Mouse (Mus musculus) myocyte (in vitro differentiated cells): Measurements from ENCODE around the gene St8sia4. TPM values are rescaled to one million over a fixed set of nuclear protein-coding genes. Genes with fewer than 3 reads are reported as not detected.

ENCODE experiments used
- H3K27me3 ChIP-seq: one replicate; pipeline ENCODE4 v1.6.1; 2011; ENCODE audit not compliant: control insufficient read depth, insufficient read depth, insufficient read length
- H3K36me3 ChIP-seq: one replicate; pipeline ENCODE4 v1.6.1; 2011; ENCODE audit not compliant: control insufficient read depth, insufficient read depth
- H3K4me2 ChIP-seq: one replicate; pipeline ENCODE4 v1.6.1; 2011; ENCODE audit warnings: low read depth, control low read depth
- H3K4me3 ChIP-seq: one replicate; pipeline ENCODE4 v1.5.1; 2011; ENCODE audit warnings: mild to moderate bottlenecking, control low read depth, moderate library complexity
- H3K79me2 ChIP-seq: one replicate; pipeline ENCODE4 v1.6.1; 2011; ENCODE audit not compliant: control insufficient read depth, insufficient read depth
- H3ac ChIP-seq: one replicate; pipeline ENCODE4 v1.6.1; 2011; ENCODE audit not compliant: control insufficient read depth, insufficient read length
- CEBPB ChIP-seq: IDR thresholded peaks from 2 replicates; pipeline ENCODE4 v1.6.1; 2011; ENCODE audit warnings: mild to moderate bottlenecking, moderate library complexity; ENCODE audit not compliant: poor library complexity, insufficient read depth, severe bottlenecking
- E2F4 ChIP-seq: IDR thresholded peaks from one replicate; pipeline ENCODE4 v1.6.1; 2011; ENCODE audit warnings: mild to moderate bottlenecking, control low read depth, moderate library complexity; ENCODE audit not compliant: insufficient read depth
- MAX ChIP-seq: IDR thresholded peaks from one replicate; pipeline ENCODE4 v1.6.1; 2011; ENCODE audit warnings: low read depth, mild to moderate bottlenecking, control low read depth
- MYOD1 ChIP-seq, 3 experiments: IDR thresholded peaks; one replicate each; pipeline ENCODE4 v1.6.1; 2011; ENCODE audit warnings: control low read depth in 2 of 3, low read depth in 2 of 3, mild to moderate bottlenecking in 2 of 3, moderate library complexity in 1 of 3; ENCODE audit not compliant: insufficient read length in 2 of 3, control insufficient read depth in 1 of 3
- MYOG ChIP-seq, 3 experiments: IDR thresholded peaks; one replicate each; pipeline ENCODE4 v1.6.1; 2011; ENCODE audit warnings: control low read depth in 2 of 3, low read depth in 2 of 3, mild to moderate bottlenecking in 2 of 3; ENCODE audit not compliant: insufficient read length in 2 of 3, control insufficient read depth in 1 of 3, insufficient read depth in 1 of 3
- POLR2A ChIP-seq: IDR thresholded peaks from one replicate; pipeline ENCODE4 v1.6.1; 2011; ENCODE audit warnings: low read depth, mild to moderate bottlenecking, control low read depth, moderate library complexity; ENCODE audit not compliant: insufficient read length
- POLR2AphosphoS2 ChIP-seq: IDR thresholded peaks from one replicate; pipeline ENCODE4 v1.6.1; 2011; ENCODE audit warnings: low read depth, control low read depth; ENCODE audit not compliant: insufficient read length
- REST ChIP-seq: IDR thresholded peaks from one replicate; pipeline ENCODE4 v1.6.1; 2011; ENCODE audit warnings: mild to moderate bottlenecking, control low read depth, moderate library complexity; ENCODE audit not compliant: insufficient read depth, insufficient read length
- SRF ChIP-seq: IDR thresholded peaks from one replicate; pipeline ENCODE4 v1.6.1; 2011; ENCODE audit warnings: low read depth; ENCODE audit not compliant: control insufficient read depth, insufficient read length
- TCF12 ChIP-seq: IDR thresholded peaks from one replicate; pipeline ENCODE4 v1.6.1; 2011; ENCODE audit warnings: mild to moderate bottlenecking, control low read depth; ENCODE audit not compliant: poor library complexity, insufficient read depth, severe bottlenecking
- TCF3 ChIP-seq: IDR thresholded peaks from one replicate; pipeline ENCODE4 v1.6.1; 2011; ENCODE audit warnings: low read depth, control low read depth; ENCODE audit not compliant: insufficient read length
- USF1 ChIP-seq: IDR thresholded peaks from one replicate; pipeline ENCODE4 v1.6.1; 2011; ENCODE audit warnings: low read depth, mild to moderate bottlenecking, control low read depth, moderate library complexity
- polyA plus RNA-seq: library from polyadenylated mRNA; unstranded; fragments of >200 nt; fragmentation: generic; extraction: Trizol; gene quantifications from one replicate; pipeline ENCODE4 v1.2.1, GENCODE M21; 2012; ENCODE audit warnings: missing spikeins

St8sia4 gene
- polyA plus RNA-seq, 1 experiment = 0.20 TPM

- no peak overlapping the region for H3K4me3 ChIP-seq
- TF ChIP-seq MYOD1 (IDR thresholded peaks at IDR 0.05; ENCODE audit: control insufficient read depth in 1 of 3, insufficient read length in 2 of 3, low read depth in 2 of 3) = peak in 2 of 3 experiments; percentile 58 to 59
- TF ChIP-seq CEBPB = no peak
- no peak for TF ChIP-seq MYOG (IDR thresholded peaks at IDR 0.05; ENCODE audit: control insufficient read depth in 1 of 3, insufficient read depth in 1 of 3, insufficient read length in 2 of 3, low read depth in 2 of 3)
- TF ChIP-seq REST = no peak
- no peak for TF ChIP-seq MAX
- H3K4me2 ChIP-seq = no peak overlapping the region
- H3K79me2 ChIP-seq = no peaks in the 10 kb centered on the region
- no peak overlapping the region for H3ac ChIP-seq
- no peaks in the 10 kb centered on the region for H3K27me3 ChIP-seq
- no peaks in the 10 kb centered on the region for H3K36me3 ChIP-seq
Observed at GRCm38 (mm10) chr1:95618647-95619046, 48.7 kb downstream of the St8sia4 start.

- H3ac ChIP-seq = no peak overlapping the region
- no peaks in the 10 kb centered on the region for H3K79me2 ChIP-seq
- TF ChIP-seq REST (no peak), MAX (no peak), E2F4 (no peak), MYOD1 (IDR thresholded peaks at IDR 0.05; ENCODE audit: control insufficient read depth in 1 of 3, insufficient read length in 2 of 3, low read depth in 2 of 3) (no peak), TCF12 (no peak), SRF (no peak), TCF3 (no peak), POLR2AphosphoS2 (no peak)
- no peak overlapping the region for H3K4me3 ChIP-seq
- no peaks in the 10 kb centered on the region for H3K27me3 ChIP-seq
- no peaks in the 10 kb centered on the region for H3K36me3 ChIP-seq
- no peak overlapping the region for H3K4me2 ChIP-seq
Observed at GRCm38 (mm10) chr1:95618125-95618524, 49.2 kb downstream of the St8sia4 start.

- H3K4me3 ChIP-seq = no peak overlapping the region
- TF ChIP-seq MYOD1 (IDR thresholded peaks at IDR 0.05; ENCODE audit: control insufficient read depth in 1 of 3, insufficient read length in 2 of 3, low read depth in 2 of 3) (no peak), POLR2A (no peak), TCF3 (no peak), POLR2AphosphoS2 (no peak), E2F4 (no peak), MAX (no peak), REST (no peak), USF1 (no peak), MYOG (IDR thresholded peaks at IDR 0.05; ENCODE audit: control insufficient read depth in 1 of 3, insufficient read depth in 1 of 3, insufficient read length in 2 of 3, low read depth in 2 of 3) (no peak), TCF12 (no peak), CEBPB (no peak), SRF (no peak)
Observed at GRCm38 (mm10) chr1:95610017-95610416, 57.4 kb downstream of the St8sia4 start.

GRCm38 (mm10) chr1:95609045-95609444 lies 58.3 kb downstream of the St8sia4 start:
- Histone ChIP-seq H3K4me2 (no peak overlapping the region), H3K79me2 (no peaks in the 10 kb centered on the region), H3K4me3 (no peak overlapping the region), H3K36me3 (no peaks in the 10 kb centered on the region), H3K27me3 (no peaks in the 10 kb centered on the region), H3ac (no peak overlapping the region)
- TF ChIP-seq REST (no peak), SRF (no peak), MYOG (IDR thresholded peaks at IDR 0.05; ENCODE audit: control insufficient read depth in 1 of 3, insufficient read depth in 1 of 3, insufficient read length in 2 of 3, low read depth in 2 of 3) (no peak), TCF12 (no peak), POLR2AphosphoS2 (no peak), MYOD1 (IDR thresholded peaks at IDR 0.05; ENCODE audit: control insufficient read depth in 1 of 3, insufficient read length in 2 of 3, low read depth in 2 of 3) (no peak), TCF3 (no peak), USF1 (no peak), POLR2A (no peak), E2F4 (no peak), CEBPB (no peak), MAX (no peak)

More at GRCm38 (mm10) chr1:95610017-95610416, 57.4 kb downstream of the St8sia4 start:
- Histone ChIP-seq H3ac (no peak overlapping the region), H3K36me3 (no peaks in the 10 kb centered on the region), H3K4me2 (no peak overlapping the region), H3K79me2 (no peaks in the 10 kb centered on the region), H3K27me3 (no peaks in the 10 kb centered on the region)

GRCm38 (mm10) chr1:95605458-95605857 lies 61.9 kb downstream of the St8sia4 start:
- Histone ChIP-seq H3K36me3 (no peaks in the 10 kb centered on the region), H3K4me3 (no peak overlapping the region), H3K27me3 (no peaks in the 10 kb centered on the region), H3ac (no peak overlapping the region), H3K79me2 (no peaks in the 10 kb centered on the region), H3K4me2 (no peak overlapping the region)
- TF ChIP-seq USF1 (no peak), MAX (no peak), POLR2AphosphoS2 (no peak), REST (no peak), SRF (no peak), MYOG (IDR thresholded peaks at IDR 0.05; ENCODE audit: control insufficient read depth in 1 of 3, insufficient read depth in 1 of 3, insufficient read length in 2 of 3, low read depth in 2 of 3) (peak in 2 of 3 experiments; percentile 27 to 67), CEBPB (no peak), TCF12 (peak; percentile 39), MYOD1 (IDR thresholded peaks at IDR 0.05; ENCODE audit: control insufficient read depth in 1 of 3, insufficient read length in 2 of 3, low read depth in 2 of 3) (peak in 2 of 3 experiments; percentile 41 to 81), POLR2A (no peak), TCF3 (peak; percentile 68)
